Mouse (Mus musculus): Measurements from ENCODE around the gene Pinlyp. TPM values are rescaled to one million over a fixed set of nuclear protein-coding genes. Genes with fewer than 3 reads are reported as not detected.

Gene Pinlyp
- polyA plus RNA-seq, 1 experiment = not detected

DNA sequence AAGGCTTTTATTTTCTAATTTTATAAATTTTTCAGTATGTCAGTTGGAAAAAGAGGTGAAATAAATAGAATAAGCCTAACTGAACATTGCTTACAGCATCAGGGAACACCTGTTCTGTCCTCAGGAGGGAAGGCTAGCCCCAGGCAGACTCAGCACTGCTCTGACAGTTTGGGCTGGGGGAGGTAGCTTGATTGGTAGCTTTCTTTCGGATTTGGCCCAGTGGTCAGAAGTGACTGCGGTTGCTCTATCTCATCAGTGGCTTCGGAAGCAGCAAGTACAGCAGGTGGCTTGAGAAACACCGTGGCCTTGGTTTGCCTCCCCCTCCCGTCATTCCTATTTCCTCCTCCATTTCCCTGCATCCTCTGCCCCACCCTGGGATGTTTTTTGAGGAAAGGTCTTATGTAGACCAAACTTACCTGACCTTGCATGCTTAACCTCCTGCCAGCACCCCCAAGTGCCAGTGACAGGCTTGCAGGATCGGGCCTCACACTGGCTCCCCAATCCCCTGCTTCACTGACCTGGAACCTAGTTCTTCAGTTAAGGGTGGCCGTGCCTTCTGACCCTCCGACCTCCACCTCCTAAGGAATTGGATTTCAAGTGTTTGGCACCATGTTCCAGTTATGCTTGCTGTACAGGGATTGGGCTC is 17.4 kb upstream of the Pinlyp start:
- no peak overlapping the region for H3K27ac ChIP-seq (ENCODE audit: insufficient read depth, low read depth, low read length)
- H3K27me3 ChIP-seq (ENCODE audit: control insufficient read depth, insufficient read depth, low read length) = no peaks in the 10 kb centered on the region
- 90% methylated on average over 8 of the region's 8 CpGs for WGBS
- no peaks in the 10 kb centered on the region for H3K4me1 ChIP-seq (ENCODE audit: control insufficient read depth, insufficient read depth, insufficient read length, low read length)
- peaks cover 22% of the 10 kb centered on the region for H3K36me3 ChIP-seq (ENCODE audit: control insufficient read depth, insufficient read depth, low read length)
- TF ChIP-seq CTCF (IDR thresholded peaks at IDR 0.05; ENCODE audit: extremely low read depth, insufficient read length, insufficient replicate concordance, low read depth, low read length) (no peak), POLR2A (IDR thresholded peaks at IDR 0.05; ENCODE audit: low read depth, low read length) (no peak)
- H3K4me3 ChIP-seq (ENCODE audit: low read depth, low read length) = no peak overlapping the region

GRCm38 (mm10) chr7:24561450-24561849 is 15.5 kb upstream of the Pinlyp start:
- no peak overlapping the region for H3K27ac ChIP-seq (ENCODE audit: insufficient read depth, low read depth, low read length)
- WGBS = 93% methylated on average over 4 of the region's 4 CpGs
- no peaks in the 10 kb centered on the region for H3K27me3 ChIP-seq (ENCODE audit: control insufficient read depth, insufficient read depth, low read length)
- H3K4me1 ChIP-seq (ENCODE audit: control insufficient read depth, insufficient read depth, insufficient read length, low read length) = no peaks in the 10 kb centered on the region
- H3K4me3 ChIP-seq (ENCODE audit: low read depth, low read length) = no peak overlapping the region
- peaks cover 7% of the 10 kb centered on the region for H3K36me3 ChIP-seq (ENCODE audit: control insufficient read depth, insufficient read depth, low read length)
- TF ChIP-seq POLR2A (IDR thresholded peaks at IDR 0.05; ENCODE audit: low read depth, low read length) = no peak
- no peak for TF ChIP-seq CTCF (IDR thresholded peaks at IDR 0.05; ENCODE audit: extremely low read depth, insufficient read length, insufficient replicate concordance, low read depth, low read length)

DNA sequence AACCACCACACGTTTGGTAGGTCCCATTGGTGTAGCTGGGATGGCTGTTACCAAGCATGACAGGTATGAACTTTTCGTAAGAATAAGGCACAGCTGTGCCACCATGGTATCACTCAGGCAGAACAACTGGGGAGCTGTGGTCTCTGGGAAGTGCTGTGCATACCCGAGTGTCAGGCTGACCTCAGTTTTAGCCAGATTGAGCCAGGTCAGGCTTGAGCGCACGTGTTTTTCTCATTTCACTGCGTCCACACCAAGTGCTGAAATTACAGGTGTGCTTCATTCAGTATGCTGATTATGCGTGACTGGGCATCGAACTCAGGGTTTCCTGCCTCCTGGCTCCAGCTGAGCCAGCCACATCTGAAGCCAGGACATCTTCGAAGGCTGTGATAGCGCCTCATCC is 9.9 kb upstream of the Pinlyp start:
- 91% methylated on average over 10 of the region's 10 CpGs for WGBS
- no peak overlapping the region for H3K27ac ChIP-seq (ENCODE audit: insufficient read depth, low read depth, low read length)

DNA sequence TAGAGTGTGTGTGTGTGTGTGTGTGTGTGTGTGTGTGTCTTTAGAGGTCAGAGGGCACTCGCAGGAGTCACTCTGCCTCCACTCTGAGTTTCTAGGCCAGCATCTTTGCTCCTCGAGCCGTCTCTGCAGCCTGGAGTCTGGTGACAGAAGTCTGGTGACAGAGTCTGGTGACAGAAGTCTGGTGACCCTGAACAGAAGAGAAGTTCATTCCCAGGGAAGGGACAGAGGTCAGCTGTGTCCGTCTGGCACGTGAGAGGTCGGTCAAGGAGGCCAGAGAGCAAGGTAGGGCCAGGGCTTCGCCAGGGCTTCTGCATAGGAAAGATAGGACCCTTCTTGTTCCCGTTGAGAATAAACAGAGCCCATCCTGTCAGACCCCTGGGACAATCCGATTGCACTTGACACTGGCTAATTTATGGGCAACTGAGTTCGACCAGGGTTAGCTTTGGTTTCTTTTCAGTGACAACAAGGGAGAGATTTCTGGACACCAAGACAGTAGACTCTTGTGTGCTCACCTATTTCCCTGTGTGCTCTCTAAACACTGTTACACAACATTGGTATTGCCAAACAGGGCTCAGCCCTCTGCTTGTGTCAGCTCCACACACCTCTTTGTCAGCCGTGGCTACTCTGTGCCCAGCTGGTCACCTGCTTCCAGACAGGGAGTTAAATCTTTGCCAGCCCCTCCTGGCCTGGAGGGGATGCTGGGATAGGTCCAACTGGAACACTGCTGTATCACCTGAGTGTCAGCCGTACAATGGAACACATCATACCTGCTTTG is 6.3 kb upstream of the Pinlyp start:
- 86% methylated on average over 12 of the region's 12 CpGs for WGBS
- TF ChIP-seq POLR2A (IDR thresholded peaks at IDR 0.05; ENCODE audit: low read depth, low read length) = no peak
- Histone ChIP-seq H3K27me3 (ENCODE audit: control insufficient read depth, insufficient read depth, low read length) (no peaks in the 10 kb centered on the region), H3K36me3 (ENCODE audit: control insufficient read depth, insufficient read depth, low read length) (no peaks in the 10 kb centered on the region; the same call in 1 of the 2 replicates), H3K4me1 (ENCODE audit: control insufficient read depth, insufficient read depth, insufficient read length, low read length) (no peaks in the 10 kb centered on the region; the same call in 1 of the 2 replicates), H3K27ac (ENCODE audit: insufficient read depth, low read depth, low read length) (no peak overlapping the region), H3K4me3 (ENCODE audit: low read depth, low read length) (no peak overlapping the region)

More for the DNA sequence above, 9.9 kb upstream of the Pinlyp start:
- TF ChIP-seq CTCF (IDR thresholded peaks at IDR 0.05; ENCODE audit: extremely low read depth, insufficient read length, insufficient replicate concordance, low read depth, low read length) = no peak
- TF ChIP-seq POLR2A (IDR thresholded peaks at IDR 0.05; ENCODE audit: low read depth, low read length) = no peak
- no peak overlapping the region for H3K4me3 ChIP-seq (ENCODE audit: low read depth, low read length)
- H3K27me3 ChIP-seq (ENCODE audit: control insufficient read depth, insufficient read depth, low read length) = no peaks in the 10 kb centered on the region
- H3K36me3 ChIP-seq (ENCODE audit: control insufficient read depth, insufficient read depth, low read length) = peaks cover 3% of the 10 kb centered on the region
- no peaks in the 10 kb centered on the region for H3K4me1 ChIP-seq (ENCODE audit: control insufficient read depth, insufficient read depth, insufficient read length, low read length)

- Histone ChIP-seq H3K36me3 (ENCODE audit: control insufficient read depth, insufficient read depth, low read length) (no peaks in the 10 kb centered on the region; the same call in 1 of the 2 replicates), H3K27me3 (ENCODE audit: control insufficient read depth, insufficient read depth, low read length) (no peaks in the 10 kb centered on the region), H3K4me3 (ENCODE audit: low read depth, low read length) (peak overlapping the region; percentile 85), H3K4me1 (ENCODE audit: control insufficient read depth, insufficient read depth, insufficient read length, low read length) (peaks cover 3% of the 10 kb centered on the region), H3K27ac (ENCODE audit: insufficient read depth, low read depth, low read length) (no peak overlapping the region)
- TF ChIP-seq CTCF (IDR thresholded peaks at IDR 0.05; ENCODE audit: extremely low read depth, insufficient read length, insufficient replicate concordance, low read depth, low read length) = no peak
- no peak for TF ChIP-seq POLR2A (IDR thresholded peaks at IDR 0.05; ENCODE audit: low read depth, low read length)
- 22% methylated on average over 13 of the region's 13 CpGs for WGBS
These were observed 1.7 kb upstream of the Pinlyp start for GRCm38 (mm10) chr7:24547534-24548036.

DNA sequence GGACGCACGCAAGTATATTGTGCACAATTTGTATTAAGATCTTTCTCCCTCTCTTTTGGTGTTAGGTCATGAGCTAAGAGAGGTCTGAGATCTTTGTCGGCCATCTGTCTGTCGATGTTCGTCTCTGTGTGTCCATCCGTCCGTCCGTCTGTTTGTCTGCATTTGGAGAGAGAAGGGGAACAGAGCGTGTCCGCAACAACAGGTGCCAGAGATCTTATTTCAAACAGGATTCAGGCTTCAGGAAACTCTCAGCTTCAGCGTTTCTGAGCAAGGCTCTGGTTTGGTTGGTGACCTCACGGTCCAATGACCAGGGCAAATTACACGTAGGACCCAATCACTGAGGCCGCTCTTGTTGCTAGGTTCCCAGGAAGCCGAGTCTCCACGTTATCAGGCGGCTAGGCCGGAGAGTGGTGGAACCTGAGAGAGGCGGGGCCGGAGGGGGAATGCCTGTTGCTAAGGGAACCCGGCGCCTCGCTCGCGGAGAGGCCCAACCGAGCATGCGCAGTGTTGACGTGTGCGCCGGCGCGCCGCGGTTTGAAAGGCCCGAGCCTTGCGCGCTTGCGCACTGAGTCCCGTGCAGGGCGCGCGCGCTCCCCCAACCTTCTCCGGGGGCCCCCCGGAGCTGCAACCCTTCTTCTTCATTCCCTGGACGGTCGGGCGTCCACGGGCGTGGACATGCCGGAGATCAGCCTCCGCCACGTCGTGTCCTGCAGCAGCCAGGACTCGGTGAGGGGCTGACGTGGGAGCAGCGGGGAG is 894 bp upstream of the Pinlyp start:
- peak; percentile 36; the same call in 1 of the 2 replicates for TF ChIP-seq POLR2A (IDR thresholded peaks at IDR 0.05; ENCODE audit: low read depth, low read length)
- no peak for TF ChIP-seq CTCF (IDR thresholded peaks at IDR 0.05; ENCODE audit: extremely low read depth, insufficient read length, insufficient replicate concordance, low read depth, low read length)
- Histone ChIP-seq H3K4me1 (ENCODE audit: control insufficient read depth, insufficient read depth, insufficient read length, low read length) (peaks cover 3% of the 10 kb centered on the region), H3K4me3 (ENCODE audit: low read depth, low read length) (peak overlapping the region; percentile 85), H3K36me3 (ENCODE audit: control insufficient read depth, insufficient read depth, low read length) (no peaks in the 10 kb centered on the region), H3K27me3 (ENCODE audit: control insufficient read depth, insufficient read depth, low read length) (no peaks in the 10 kb centered on the region), H3K27ac (ENCODE audit: insufficient read depth, low read depth, low read length) (peak overlapping the region; percentile 64)
- WGBS = under 1% methylated on average over 57 of the region's 57 CpGs
